Mouse (Mus musculus) embryo, embryonic 11.5 days (tissue): ENCODE results near the gene Sv2b.

Source experiments
- DNase-seq: peaks from one replicate; pipeline ENCODE4 v3.0.0-alpha.2; 2012; ENCODE audit warnings: low read depth, low spot score

Gene Sv2b

DNA sequence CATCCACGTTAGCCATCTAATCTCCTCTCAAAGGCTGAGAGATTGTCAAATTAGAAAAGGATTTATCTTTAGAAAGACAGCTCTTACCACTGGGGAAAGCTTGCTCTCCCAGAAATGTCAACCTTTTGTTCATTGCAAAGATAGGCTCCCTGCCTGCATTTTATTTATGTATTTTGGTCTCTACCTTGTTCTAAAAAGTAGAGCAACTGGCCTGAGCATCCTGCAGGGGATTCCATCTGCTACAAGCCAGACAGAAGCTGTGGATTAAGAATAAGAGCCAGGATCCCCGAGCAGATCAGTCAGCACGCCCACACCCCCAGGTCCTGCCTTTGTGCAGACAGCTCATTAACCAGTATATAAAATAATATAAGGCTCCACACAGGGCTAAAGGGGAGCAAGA lies 16.8 kb downstream of the Sv2b start:
- DNase-seq = no peak

DNA sequence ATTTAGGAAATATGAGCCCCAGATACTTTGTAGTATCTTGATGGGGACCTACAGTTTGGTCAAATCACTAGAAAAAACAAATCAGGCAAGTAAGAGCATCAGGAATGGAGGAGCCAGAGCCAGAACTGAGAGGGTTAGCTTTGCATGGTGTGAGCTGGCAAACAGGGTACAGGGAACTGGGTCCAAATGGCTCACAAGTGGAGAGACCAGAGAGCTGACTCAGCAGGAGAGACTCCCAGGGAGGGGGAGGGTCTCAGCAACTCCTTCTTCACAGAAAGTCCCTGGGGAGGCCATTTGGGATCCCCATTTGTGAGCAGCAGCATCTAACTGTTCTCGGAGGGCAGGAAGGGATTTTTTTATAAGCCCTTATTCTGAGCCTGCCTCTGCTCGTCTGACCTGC lies 18.5 kb downstream of the Sv2b start:
- DNase-seq = no peak

DNA sequence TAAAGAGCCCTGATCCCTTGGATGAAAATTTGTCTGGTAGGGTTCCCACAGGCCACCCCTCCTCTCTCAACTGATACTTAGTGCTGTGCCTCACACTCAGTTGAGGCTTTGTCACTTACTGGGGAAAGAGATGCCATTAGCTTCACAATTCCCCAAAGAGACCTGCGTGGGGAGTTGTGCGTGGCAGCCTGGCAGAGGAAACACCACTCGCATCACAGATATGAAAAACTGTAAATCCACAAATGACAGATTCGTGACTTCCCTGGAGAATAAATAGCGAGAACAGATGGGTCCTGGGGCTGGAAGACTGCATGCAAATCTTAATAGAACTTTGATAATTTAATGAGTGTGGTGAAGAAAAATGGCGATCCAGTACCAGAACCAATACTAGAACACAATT lies 21.8 kb downstream of the Sv2b start:
- DNase-seq = no peak

DNA sequence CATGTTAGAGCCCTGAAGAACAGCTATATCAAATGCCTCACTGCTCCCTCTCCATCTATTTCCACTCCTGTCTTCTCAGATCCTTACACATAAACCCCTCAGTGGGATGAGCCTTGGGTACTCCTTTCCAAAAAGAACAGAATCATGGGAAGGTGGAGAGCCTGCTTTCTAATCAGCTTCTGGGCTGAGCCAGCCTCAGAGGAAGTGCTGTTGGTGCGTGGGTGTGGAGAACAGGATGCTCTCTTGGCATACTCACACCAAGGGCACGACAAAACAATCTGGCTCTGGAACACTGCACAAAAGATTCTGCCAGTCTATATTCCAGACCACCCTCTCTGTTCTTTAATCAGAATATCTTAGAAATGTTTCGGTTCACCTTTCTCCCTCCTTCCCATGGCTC lies 26.1 kb downstream of the Sv2b start:
- no peak for DNase-seq

DNA sequence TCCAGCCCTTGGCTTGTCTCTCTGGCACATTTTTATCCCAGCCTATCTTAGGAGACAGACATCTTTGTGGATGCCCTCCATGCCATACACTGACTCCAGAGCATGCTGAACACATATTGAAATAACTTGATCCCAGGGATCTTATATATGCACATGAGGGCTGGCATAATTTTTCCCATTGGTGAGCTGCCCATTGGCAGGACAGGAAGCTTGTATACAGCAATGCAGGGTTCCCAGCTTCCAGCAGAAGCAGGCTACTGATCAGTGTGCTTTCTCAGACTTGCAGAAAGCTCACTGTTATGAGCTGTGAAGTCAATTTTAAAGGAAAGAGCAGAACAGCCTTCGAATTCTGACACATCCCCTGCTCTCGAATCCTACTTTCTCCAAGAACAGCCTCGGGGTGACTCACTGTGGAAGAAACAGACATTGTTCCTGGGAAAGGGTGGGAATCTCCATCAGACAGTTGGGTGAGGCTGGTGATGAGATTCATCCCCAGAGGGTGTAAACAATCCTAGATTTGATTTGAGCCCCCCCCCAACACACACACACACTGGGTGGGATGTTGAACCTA lies 26.9 kb downstream of the Sv2b start:
- no peak for DNase-seq

DNA sequence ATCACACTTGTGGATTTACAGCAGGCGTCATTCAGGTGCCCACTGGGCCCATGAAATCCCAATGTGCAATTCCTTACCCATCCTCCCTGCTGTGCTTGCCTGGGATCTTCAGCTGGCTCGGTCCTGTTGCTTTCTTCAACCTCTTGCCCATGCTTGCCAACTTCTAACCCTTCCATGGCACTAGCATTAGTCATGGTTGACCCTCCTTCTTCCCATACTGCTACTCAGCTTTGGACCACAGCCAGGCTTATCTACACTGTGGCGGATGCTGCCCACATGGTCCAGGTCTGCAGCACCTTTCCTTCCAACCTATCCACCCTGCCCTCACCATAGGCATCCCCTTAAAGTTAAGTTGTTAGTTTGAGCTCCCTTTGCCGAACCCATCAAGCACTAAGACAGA lies 28.0 kb downstream of the Sv2b start:
- no peak for DNase-seq

DNA sequence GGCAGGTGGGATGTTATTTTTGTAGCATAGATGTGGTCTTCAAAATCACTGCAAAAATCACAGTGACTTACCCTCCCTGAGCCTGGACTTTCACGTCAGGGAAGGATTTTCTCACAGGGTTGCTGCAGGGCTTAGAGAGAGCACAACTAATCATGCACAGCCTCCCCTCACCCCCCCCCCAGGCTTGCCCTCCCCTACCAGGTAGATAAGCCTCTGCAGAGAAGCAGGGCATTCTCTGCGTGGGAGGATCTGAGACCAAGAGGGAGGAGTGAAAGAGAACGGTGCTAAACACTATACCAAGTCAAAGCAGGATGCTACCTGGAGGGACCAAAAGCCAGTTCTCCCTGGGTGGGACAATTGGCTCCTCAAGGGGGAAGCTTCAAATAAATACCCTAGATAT lies 31.2 kb downstream of the Sv2b start:
- DNase-seq = no peak

DNA sequence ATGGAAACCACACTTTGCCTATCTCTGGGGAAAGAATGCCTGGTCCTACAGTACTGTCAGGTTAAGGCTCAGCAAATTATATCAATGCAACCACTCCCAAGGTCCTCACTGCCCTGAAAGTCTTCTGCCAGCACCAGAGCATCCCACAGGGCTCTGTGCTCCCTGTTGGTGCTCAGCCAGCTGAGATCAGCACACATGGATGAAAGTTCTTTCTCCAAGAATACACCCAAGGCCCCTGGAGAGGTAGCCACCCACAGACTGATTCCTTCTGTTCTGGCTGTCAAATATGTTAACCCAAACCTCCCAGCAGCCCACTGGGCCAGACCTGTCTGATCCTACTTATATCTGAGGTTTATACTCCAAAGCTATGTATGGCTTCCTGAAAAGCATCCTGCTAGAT lies 32.3 kb downstream of the Sv2b start:
- DNase-seq = no peak

DNA sequence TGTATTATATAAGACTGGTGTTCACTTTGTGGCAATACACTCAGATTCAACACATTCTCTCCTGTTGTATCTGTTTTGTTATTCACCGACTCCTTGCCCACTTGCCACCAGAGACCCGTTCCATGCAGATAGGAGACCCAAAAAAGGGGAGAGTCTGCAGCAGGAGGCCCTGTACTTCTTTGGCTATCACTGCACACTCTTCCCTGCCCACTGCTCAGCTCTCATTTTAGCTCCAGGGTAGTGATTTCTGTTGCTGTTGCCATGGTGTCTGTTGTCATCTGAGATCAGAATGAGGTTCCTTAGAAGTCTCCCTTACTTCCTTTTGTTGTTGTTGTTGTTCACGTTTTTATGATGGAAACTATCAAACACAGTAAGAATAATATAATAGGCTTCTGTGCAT lies 34.5 kb downstream of the Sv2b start:
- DNase-seq = no peak

DNA sequence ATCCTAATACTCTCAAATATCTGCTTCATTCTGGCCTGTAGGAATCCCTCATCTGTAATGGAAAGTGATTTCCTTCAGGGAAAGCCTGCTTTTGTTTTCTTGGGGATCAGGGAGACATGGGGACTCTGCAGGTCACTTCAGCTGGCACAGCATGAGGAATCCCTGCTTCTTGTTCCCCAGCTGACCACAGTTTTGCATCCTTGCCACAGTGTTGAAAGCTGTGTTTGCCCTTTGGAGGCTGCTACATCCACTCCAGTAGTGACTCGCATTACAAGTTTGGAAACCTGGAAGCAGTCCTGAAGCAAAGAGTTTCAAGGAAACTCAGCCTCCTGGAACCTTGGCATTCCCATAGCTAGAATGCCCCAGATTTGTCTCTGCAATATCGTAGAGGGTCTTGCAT lies 35.4 kb downstream of the Sv2b start:
- no peak for DNase-seq

DNA sequence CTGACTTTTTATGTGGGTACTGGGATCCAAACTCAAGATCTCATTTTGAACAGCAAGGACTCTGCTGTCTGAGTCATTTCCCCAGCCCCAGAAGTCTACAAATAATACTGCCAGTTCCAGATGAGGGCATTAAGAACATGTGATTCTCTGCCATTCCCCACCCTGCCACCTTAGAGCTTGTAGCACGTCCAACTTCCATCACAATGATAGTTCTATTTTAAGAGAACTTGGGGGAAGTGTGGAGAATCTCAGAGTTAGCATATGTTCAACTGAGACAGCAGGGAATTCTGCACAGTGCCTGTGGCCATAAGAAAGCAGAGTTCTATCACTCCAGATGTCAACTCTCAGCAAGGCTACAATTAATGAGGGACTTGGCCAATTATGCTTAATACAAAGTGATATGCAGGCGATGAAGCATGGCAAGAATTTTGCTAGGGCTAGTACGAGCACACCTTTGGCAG lies 37.1 kb downstream of the Sv2b start:
- DNase-seq = no peak

DNA sequence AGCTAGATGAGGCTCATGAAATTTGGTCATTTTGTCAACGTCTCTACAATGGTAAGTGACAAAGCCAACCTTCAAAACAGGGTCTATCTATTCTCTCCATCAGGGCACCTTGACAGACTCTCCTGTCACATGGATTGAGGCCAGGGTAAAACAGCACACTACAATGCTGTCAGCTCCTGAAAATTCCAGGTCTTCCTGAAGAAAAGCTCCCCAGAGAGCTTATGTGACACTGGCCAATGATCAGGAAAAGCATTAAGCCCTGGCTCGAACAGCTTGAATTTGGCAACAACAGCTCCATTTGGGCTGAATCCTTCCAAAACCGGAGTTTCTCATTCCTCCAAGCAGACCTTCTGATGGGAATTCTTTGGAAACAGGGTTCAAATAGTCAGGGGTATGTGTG lies 37.8 kb downstream of the Sv2b start:
- no peak for DNase-seq

DNA sequence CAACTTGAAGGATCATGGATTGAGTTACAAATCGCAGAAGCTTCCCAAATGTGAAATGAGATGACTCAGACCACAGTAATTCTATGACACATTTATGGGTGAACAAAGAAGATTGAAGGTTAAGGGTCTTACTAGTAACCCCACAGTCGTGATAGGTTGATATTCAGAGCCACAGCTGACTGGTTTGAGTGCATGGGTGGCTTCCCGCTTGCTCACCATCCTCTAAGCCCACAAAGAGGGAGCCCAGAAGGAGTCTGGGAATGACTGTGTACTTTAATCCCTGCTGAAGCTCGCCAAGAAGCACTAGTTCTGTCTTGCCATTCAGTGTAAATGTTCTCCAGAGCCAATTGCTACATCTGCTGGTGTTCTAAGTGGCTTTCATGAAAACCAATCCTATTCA lies 41.8 kb downstream of the Sv2b start:
- DNase-seq = no peak

DNA sequence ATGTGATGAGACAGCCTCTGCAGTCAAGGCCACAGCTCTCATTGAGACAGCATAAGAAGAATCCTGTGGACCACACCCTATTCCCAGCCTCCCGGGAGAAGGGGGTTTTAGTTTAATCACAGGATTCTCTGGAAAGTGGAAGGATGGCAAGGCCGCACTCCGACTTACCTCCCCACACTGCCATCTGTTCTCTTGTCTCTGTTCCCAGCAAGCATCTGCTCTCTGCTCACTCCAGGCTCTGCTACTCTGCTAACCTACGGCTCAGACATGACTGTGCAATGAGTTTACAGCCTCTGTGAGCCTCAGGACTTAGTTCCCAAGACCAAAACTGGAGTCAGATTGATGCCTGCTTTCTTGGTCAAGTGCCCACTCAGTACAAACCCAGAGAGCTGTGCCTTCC lies 43.8 kb downstream of the Sv2b start:
- no peak for DNase-seq

DNA sequence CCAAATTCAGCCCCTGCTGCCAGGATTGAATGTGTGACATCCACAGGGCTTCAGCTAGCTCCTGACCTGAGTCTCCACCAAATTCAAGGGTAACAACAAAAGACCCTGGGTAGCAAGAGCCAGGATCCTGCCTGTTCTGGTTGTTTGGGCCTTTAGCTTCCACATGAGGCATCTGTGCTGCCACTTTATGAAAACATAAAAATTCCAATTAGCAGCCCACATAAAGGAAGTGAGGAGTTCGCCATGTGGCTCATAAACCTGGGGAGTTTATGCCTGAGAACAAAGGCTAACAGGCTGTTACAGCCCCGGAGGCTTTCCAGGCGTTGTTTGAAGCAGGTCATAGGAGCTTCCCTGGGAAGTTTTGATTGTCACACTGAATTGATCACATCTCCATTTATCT lies 49.1 kb downstream of the Sv2b start:
- no peak for DNase-seq

DNA sequence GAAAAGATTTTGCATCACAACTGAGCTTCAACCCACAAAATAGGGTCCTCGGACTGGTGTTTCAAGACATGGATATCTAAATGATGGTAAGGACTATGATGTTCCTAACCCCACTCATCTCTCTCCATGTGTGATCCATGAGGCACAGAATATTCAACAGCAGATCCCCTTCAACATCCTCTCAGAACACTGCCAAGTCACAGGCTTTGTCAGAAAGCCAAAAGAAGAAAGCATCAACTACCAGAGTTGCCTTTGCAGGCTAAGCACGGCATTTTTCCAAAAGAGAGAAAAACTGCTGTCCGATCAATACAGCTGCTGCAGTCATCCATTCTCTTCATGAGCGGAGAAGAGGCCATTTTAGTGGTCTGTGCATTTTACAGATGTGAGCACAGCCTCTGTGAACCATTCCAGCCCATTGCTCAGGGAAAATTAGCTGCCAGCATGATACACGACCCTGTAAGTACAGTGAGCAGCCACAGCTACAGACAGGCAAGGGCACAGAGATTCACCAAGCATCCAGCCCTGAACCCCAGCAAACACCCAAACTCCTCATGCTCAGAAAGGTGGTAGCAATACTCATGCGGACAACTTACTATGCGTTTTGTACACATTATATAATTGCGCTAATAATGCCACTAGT lies 55.3 kb downstream of the Sv2b start:
- no peak for DNase-seq

DNA sequence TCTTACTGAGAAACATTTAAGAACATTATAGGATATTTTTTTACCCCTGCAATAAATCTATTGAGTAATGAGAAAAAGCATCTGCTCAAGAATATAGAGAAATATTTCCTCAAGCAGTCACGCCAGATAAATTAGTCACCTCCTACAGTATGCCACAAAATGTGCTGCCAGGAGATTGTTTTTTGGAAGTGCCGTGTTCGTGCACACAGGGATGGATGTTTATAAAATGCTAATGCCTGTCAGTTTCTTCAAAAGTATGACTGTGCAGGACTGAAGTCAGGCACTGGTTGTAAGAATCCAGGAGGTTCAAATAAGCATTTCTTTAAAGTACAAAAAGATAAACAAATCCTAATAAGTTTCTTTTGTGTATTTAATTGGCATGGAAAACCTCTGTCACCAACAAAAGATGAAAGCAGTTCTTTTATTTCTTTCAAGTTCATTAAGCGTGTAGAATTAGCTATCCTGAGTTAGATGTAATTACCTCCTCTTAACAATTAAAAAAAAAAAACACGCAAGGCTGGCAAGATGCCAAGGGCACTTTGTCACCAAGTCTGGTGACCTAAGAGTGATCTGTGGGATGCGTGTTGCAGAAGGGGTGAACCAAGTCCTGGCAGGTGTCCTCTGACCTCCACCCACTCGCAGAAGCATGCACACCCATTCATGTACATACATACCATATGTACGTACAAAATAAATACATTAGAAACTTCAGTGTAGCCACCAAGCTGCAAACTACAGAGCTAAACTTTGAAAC lies 68.1 kb downstream of the Sv2b start:
- no peak for DNase-seq

DNA sequence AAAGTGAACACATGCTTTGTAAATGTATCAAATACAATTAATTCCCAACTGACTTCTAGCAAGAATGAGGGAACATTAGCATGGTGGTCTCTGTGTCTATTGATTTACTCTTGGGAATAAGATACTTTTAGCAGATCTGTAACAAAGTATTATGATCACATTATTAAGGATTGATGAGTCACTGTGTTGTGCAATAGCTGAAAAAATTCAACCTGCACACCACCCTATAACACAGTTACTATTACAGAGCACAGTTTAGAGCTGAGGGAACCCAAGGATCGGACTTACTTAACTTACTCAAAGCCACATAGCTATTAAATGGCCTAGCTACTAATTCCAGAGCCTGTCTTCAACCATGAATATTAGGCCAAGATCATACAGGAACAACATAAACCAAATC lies 72.7 kb downstream of the Sv2b start:
- DNase-seq = no peak

DNA sequence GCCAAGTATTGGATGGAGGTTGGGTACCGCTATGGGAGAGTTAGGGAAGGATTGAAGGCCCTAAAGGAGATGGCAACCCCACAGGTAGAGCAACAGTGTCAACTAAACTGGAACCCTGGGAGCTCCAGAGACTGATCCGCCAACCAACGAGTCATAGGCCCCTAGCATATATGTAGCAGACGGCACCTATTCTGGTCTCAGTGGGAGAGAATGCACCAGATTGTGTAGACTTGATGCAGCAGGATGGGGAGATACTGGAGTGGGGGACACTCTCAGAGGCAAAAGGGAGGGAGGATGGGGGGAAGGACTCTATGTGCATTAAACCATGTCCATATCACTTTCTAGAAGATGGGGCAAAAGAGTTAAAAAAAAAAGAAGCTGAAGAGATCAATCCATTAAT lies 84.9 kb downstream of the Sv2b start:
- no peak for DNase-seq

DNA sequence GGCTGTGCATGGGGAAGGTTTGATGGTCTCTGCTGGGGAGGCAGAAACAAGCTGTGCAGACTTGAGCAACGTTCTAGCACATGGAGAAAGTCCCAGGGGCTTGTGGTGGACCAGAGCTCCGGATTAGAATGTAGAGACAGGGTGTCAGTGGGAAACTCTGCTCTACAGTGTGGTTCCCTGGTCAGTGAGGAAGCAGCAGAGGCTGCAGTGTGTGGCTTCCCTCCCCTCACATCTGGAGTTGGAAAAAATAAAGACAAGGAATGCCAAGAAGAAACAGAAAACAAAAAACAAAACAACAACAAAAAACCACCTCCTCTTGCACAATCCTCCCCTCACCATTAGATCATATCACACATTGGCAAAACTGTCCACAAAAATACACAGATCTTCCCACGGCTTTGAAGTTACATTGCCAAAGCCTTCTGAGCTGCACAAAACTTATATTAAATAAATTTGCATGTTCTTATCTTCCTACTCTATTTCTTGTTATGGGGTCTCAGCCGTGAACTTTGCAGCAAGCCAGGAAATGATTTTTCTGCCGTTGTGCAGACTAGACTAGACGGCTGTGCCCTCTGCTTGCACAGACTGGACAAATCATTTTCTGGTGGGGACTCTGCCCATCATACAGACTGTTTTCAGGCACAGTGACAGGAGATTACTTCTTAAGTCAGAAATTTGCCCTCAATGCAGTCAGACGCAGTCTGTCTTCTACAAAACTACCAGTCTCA lies 86.2 kb downstream of the Sv2b start:
- no peak for DNase-seq

DNA sequence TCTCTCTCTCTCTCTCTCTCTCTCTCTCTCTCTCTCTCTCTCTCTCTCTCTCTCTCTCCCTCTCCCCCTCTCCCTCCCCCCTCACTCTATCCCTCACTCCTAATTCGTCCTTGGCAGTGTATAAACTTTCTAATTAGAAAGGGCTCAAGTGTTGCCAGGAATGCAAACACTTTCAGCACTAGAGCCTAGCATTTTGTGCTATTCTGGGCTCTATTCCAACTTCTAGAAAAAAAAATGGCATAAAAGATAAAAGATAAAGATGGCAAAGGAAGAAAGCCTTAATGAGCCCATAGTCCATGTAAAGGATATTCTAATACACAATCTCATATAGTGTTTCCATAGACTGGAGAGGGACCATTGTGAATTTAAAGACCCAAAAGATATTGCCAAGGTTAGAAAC lies 88.3 kb downstream of the Sv2b start:
- no peak for DNase-seq

DNA sequence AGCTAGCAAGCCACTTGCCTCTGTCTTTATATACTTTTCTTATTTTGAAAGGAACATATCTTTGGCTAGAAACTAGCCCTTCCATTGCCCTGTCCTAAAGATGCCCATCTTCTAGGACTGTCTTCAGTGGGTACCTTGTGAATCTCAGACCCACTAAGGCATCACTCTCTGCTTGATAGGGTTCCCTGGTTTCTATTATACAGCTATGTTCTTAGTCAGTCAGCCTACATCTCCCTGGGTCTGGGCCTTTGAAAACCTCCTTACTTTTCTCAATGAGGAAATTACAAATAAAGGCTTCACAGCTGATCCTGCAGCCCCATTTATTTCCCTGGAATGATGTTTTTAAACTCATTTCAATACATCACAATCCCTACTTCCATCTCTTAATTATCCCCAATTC lies 88.8 kb downstream of the Sv2b start:
- DNase-seq = no peak

DNA sequence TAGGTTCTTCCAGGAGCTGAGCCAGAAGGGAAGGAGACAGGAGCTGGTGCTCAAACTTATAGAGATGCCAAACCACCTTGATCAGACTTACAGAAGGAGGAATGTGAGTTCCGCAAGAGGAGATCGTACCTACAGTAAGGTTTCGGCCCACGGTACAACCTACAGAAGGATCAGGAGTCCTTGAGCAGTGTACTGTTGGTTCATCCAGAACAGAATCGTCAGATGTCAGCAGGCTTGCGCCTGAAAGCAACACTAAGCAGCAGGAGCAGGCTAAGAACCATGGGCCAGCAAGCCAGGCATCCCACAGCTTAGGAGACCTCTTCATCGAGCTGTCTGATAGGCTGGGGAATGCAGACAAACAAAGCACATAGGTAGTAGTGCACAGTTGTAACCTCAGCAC lies 92.9 kb downstream of the Sv2b start:
- no peak for DNase-seq
